Mouse (Mus musculus) G1E-ER4 (cell line): ENCODE data around the gene Prtn3. TPM values are rescaled to one million over a fixed set of nuclear protein-coding genes. Genes with fewer than 3 reads are reported as not detected.

ENCODE experiments used
- GATA1 ChIP-seq: IDR thresholded peaks from one replicate; pipeline ENCODE4 v1.8.0; 2012; ENCODE audit warnings: low read length, inconsistent platforms
- polyA plus RNA-seq: library from polyadenylated mRNA; stranded (reverse); fragments of >175 nt; gene quantifications from 2 replicates; pipeline ENCODE4 v1.2.3, GENCODE M21; 2012

Prtn3 gene
- polyA plus RNA-seq, 1 experiment, result not detected

DNA sequence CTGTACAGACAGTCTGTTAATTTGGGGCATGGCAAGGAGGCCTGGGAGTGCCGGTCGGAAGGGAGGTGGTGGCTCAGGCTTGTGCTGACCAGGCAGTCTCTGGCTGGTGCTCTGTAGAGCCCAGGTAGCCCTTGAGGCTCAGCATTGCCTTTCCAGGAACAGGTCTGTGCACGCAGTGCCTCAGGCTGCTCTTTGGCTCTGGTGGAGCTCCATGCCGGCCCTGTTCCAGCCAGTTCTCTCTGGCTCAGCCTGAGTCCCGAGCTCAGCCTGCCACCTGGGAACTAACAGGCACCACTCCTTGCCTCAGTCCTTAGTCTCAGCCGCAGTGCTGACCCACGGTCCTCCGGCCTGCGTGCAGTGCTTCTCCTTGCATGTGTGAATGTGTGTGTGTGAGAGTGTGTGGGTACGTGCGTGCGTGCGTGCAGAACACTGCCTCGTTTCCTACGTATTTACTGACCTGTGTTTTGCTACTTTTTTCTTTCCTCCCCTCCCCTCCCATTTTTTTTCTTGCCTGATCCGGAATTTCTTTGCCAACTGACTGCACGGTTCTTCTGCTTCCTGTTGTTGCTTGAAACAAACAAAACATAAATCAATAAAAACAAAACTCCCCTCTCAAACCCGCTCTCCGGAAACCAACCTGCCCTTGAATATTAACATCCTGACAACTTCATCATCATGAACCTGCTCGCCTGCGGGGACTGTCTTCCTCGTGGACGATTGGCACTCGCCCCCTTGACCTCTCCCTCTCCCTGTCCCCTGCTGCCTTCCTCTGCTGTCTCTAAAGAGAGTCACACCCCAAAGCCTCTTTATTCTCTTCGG lies 12.8 kb upstream of the Prtn3 start:
- TF ChIP-seq GATA1, result no peak

- TF ChIP-seq GATA1, result no peak
Measured at GRCm38 (mm10) chr10:79862049-79862788, 12.1 kb upstream of the Prtn3 start.

DNA sequence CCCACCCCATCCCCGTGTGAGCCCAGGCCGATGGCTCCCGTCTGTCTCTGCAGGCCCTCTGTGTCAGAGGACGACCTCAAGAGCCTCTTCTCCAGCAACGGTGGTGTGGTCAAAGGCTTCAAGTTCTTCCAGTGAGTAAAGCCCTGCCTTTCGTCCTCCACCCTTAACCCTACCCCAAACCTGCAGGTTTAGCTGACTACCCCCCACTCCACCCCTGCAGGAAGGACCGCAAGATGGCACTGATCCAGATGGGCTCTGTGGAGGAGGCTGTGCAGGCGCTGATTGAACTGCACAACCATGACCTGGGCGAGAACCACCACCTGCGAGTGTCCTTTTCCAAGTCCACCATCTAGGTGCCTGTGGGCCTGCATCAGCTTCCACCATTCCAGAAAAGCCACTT lies 11.4 kb upstream of the Prtn3 start:
- TF ChIP-seq GATA1, result no peak

GRCm38 (mm10) chr10:79864351-79865188 lies 9.7 kb upstream of the Prtn3 start:
- no peak for TF ChIP-seq GATA1

GRCm38 (mm10) chr10:79865189-79865601 lies 9.1 kb upstream of the Prtn3 start:
- TF ChIP-seq GATA1, result no peak

DNA sequence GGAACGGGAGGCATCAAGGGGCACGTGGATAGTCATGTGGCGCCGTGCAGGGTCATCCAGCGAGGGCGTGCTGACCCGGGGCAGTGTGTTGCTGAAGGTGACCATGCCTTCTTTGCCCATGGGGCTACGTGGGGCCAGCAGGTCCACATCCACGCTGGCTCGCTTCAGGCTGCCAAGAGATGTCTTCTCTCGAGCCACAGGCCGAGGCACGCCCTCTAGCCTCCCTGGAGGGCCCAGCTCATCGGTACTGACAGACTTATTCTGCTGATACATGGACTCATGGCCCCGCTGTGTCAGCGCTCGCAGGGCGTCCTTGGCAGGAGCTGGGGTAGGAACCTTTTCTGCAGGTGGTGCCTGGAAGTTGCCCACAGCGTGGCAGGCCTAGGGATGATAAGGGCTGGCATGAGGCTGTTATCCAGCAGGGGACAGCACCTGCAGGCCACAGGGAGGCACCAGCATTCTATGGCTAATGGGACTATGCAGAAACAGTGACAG lies 8.4 kb upstream of the Prtn3 start:
- no peak for TF ChIP-seq GATA1

DNA sequence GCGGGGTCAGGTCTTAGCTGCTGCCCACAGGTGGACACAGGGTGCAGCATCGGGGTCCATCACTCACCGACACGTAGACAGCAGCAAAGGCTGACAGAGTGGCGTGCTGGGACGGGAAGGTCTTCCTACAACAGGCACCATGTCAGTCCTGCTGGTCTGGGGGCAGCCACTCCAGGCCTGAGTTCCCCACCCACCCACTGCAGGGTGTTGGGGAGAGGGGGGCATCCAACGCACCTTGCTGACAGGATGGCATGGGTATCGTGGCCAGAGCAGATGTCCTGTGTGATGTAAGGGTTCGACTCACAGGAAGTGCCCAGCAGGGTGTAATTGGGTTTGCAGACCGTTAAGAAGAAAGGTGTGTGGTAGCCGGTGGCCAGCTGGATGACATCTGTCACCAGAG lies 7.7 kb upstream of the Prtn3 start:
- no peak for TF ChIP-seq GATA1

DNA sequence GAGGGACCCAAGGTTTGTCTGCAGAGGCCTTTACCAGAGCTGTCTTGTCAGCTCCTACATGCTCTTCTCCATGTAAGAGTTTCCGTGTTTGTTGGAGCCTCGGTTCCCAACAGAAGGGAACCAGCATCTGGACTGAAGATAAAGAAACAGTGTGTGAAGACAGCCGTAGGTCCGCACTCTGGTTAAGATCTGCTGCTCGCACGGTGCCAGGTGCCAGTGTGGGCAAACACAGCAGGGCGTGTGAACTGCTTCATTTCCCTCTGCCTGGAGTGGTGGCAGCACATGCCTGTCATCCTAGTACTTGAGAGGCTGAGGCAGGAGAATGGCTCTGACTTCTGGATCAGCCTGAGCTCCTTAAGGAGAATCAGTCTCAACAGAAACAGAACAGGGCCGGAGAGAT lies 2.4 kb upstream of the Prtn3 start:
- no peak for TF ChIP-seq GATA1

DNA sequence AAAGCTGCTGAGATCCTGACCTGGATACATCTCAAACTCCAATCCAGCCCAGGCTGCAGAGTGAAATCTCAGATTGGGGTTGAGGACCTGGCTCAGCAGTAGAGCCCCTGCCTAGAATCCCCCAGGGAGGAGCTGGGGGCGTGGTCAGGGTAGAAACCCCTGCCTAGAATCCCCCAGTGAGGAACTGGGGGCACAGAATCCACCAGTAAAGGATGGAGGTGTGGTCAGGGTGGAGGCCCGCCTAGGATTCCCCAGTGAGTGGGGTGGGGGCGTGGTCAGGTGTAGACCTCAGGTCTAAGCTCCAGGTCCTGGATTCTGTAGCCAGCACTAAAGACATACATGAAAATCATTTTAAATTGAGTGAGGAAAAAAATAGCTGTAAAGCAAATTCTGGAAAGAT lies 1.4 kb upstream of the Prtn3 start:
- no peak for TF ChIP-seq GATA1

GRCm38 (mm10) chr10:79873313-79873712 lies 963 bp upstream of the Prtn3 start:
- no peak for TF ChIP-seq GATA1

- no peak for TF ChIP-seq GATA1
Measured at GRCm38 (mm10) chr10:79873715-79874289, 474 bp upstream of the Prtn3 start.

DNA sequence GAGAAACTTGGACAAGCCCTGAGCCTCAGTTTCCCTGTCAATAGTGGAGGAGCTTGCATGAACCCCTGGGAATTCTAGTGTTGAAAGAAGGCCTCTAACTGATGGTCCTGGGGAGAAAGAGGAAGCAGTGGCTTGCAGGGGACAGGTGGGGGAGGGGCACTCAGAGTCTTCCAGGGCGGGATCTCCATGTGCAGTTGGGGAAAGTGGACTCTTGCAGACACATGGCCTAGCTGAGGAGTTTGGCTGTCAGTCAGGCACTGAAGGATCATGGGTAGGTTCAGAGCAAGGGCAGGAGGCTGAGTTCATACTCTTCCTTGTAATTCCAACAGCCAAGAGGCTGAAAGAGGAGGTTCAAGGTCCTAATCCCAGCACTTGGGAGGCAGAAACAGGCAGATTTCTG lies 2.9 kb downstream of the Prtn3 start:
- TF ChIP-seq GATA1, result no peak

- TF ChIP-seq GATA1, result no peak
Measured at GRCm38 (mm10) chr10:79877757-79878156, 3.5 kb downstream of the Prtn3 start.

GRCm38 (mm10) chr10:79879527-79879926 lies 5.3 kb downstream of the Prtn3 start:
- TF ChIP-seq GATA1, result no peak

- no peak for TF ChIP-seq GATA1
Measured at GRCm38 (mm10) chr10:79880721-79881120, 6.4 kb downstream of the Prtn3 start.

- no peak for TF ChIP-seq GATA1
Measured at GRCm38 (mm10) chr10:79881981-79882380, 7.7 kb downstream of the Prtn3 start.
